Mouse (Mus musculus): ENCODE measurements around the gene Foxp1.

The Foxp1 gene

GRCm38 (mm10) chr6:99277251-99277650, 245.3 kb downstream of the Foxp1 start:
- TF ChIP-seq GATA4 (IDR thresholded peaks at IDR 0.05; ENCODE audit: insufficient replicate concordance, low read length): no peak

DNA sequence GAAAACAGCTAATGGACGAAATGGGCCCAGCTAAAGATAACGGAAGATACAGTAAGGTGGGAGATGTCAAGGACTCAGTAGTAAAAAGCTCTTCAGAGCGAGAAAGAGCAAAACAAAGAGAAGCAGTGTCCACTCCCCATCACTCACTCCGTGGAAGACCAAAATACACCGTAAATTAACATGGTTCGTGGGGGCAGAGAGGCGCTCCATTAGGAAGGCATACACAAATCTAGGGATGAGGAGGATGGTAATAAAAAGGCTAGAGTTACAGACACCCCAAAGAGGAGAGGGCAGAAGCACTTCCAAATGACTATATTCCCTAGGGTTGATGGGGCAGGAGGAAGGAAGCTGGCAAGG, 246.2 kb downstream of the Foxp1 start:
- TF ChIP-seq GATA4 (IDR thresholded peaks at IDR 0.05; ENCODE audit: insufficient replicate concordance, low read length): no peak

- TF ChIP-seq GATA4 (IDR thresholded peaks at IDR 0.05; ENCODE audit: insufficient replicate concordance, low read length): no peak
These were observed 246.9 kb downstream of the Foxp1 start for GRCm38 (mm10) chr6:99275381-99276296.

GRCm38 (mm10) chr6:99274667-99275066, 247.9 kb downstream of the Foxp1 start:
- TF ChIP-seq GATA4 (IDR thresholded peaks at IDR 0.05; ENCODE audit: insufficient replicate concordance, low read length): no peak

- TF ChIP-seq GATA4 (IDR thresholded peaks at IDR 0.05; ENCODE audit: insufficient replicate concordance, low read length): no peak
These were observed 248.3 kb downstream of the Foxp1 start for GRCm38 (mm10) chr6:99274222-99274621.

- no peak for TF ChIP-seq GATA4 (IDR thresholded peaks at IDR 0.05; ENCODE audit: insufficient replicate concordance, low read length)
These were observed 249.3 kb downstream of the Foxp1 start for GRCm38 (mm10) chr6:99273177-99273576.

DNA sequence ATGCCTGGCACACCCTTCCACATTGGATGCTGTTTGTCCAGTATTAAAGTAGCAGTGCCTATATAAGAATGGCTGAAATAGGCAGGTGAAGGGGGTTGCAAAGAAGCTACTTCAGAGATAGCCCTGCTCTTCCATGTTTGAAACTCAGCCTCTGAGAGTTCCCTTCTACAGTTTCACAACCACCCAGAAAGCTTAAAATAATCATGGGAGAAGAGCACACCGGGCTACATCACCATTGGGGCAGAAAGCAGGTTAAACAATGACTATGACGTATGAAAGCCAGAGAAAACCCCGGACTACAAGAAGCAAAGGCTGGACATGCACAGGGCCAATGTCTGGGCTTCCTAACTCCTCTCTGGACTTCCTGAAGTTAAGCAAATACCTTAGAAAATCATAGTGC, 250.3 kb downstream of the Foxp1 start:
- TF ChIP-seq GATA4 (IDR thresholded peaks at IDR 0.05; ENCODE audit: insufficient replicate concordance, low read length): no peak

- TF ChIP-seq GATA4 (IDR thresholded peaks at IDR 0.05; ENCODE audit: insufficient replicate concordance, low read length): no peak
These were observed 250.8 kb downstream of the Foxp1 start for GRCm38 (mm10) chr6:99271741-99272140.

- no peak for TF ChIP-seq GATA4 (IDR thresholded peaks at IDR 0.05; ENCODE audit: insufficient replicate concordance, low read length)
These were observed 252.6 kb downstream of the Foxp1 start for GRCm38 (mm10) chr6:99269921-99270320.

GRCm38 (mm10) chr6:99268171-99269061, 254.1 kb downstream of the Foxp1 start:
- no peak for TF ChIP-seq GATA4 (IDR thresholded peaks at IDR 0.05; ENCODE audit: insufficient replicate concordance, low read length)

DNA sequence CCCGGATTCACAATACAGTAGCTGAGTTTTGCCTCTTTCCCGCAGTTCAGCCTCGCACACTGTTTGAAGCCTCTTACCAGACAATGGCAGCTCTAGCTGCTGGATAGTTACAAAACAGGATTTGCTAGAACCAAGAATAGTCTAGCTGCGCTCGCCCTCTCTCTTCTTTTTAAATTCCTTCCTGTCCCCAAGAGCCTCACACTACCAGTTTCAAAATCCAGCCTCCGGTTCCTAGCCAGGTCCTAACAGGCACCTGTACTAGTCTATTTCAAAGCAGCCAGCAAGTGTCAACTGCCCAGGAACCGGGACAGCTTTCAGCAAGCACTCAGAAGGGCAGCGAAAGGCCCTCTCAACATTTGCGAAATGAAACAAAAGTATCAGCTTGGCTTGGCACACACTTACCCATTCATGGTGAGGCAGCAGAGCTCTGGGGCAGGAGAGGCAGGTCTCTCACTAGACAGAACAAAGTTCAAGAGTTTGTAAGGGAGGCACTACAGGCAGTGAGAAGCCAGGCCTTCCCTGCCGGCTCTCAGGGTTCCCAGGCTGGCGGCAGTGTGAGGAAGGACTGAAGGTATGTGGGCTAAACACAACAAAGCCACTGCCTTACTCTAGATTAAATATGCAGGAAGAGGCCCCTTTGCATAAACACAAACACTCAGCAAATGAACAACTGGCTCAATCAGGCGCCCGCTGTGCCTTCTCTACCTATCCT, 256.4 kb downstream of the Foxp1 start:
- no peak for TF ChIP-seq GATA4 (IDR thresholded peaks at IDR 0.05; ENCODE audit: insufficient replicate concordance, low read length)

DNA sequence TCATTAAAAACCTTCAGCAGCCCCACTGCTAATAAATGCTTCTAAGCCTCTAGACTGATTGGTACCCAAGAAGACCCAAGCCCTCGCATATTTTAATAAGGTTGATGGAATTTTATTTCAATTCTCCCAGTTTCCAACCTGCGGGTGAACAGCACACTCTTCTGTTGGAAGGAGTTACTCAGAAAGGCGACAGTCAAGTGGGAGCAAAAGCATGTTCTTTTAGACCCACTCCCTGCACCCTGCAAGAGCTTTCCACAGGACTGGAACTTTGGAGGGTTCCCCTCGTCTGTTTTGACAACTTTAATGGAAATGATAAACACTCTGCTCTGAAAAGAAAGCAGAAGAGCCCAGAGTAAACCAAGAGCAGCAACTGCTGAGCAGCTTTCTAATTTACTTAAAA, 257.3 kb downstream of the Foxp1 start:
- no peak for TF ChIP-seq GATA4 (IDR thresholded peaks at IDR 0.05; ENCODE audit: insufficient replicate concordance, low read length)

DNA sequence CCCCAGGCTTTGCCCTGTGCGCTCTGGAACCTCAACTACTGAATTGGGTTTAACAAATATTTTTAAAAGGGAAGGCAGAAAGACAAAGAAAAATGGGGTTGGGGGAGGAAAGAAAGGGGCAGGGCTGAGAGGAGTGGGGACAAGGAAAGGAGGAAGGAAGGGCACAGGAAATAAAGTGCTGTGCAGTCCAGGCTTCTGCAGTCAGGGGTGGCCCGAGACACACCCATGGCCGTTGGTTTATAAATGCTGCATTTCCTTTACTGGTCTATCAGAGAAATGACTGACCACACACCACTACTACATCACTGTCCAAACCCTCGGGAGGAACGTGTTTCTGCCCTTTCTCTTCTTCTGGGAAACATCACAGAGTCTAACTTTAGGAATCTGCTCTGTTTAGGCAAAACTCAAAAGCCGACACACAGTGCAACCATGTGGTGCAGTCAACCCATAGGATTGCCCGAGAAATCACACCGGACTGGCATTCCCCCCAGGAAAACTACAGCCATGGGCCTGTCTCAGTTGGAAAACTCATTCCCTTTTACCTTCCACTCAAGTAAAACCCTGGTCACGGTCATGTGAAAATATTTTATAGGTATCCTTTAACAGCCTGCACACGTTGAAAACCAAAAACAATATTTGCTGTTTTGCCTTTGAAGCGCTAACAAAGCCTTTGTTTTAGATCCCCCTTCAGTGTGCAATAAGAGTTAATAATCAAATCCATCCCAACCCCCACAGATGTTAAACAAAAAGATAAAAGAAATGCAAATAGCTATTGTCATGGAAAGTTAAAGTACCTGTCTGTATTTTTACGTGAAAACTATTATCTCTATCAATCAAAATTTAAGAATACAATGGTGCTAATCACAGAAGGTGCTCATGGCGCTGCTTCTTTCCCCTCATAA, 258.1 kb downstream of the Foxp1 start:
- no peak for TF ChIP-seq GATA4 (IDR thresholded peaks at IDR 0.05; ENCODE audit: insufficient replicate concordance, low read length)

- TF ChIP-seq GATA4 (IDR thresholded peaks at IDR 0.05; ENCODE audit: insufficient replicate concordance, low read length): no peak
These were observed 258.7 kb downstream of the Foxp1 start for GRCm38 (mm10) chr6:99263886-99264185.

Data from liver, adult (tissue).